In genomic region chr1:193326456-193327145, GRCm38 (mm10) we compare ENCODE assay signal across 10 mouse cellular contexts. TPM values are rescaled to one million over a fixed set of nuclear protein-coding genes. Genes with fewer than 3 reads are reported as not detected.
DNase-seq lines count a peak whose midpoint lies in the region; ATAC-seq and TF ChIP-seq lines count a peak whose summit lies in the region.
"Had no signal": no experiment of that assay in that cellular context is flagged by ENCODE, and none has a peak within 500 bp of the region (broad histone marks: within the 10 kb centered on the region; RNA-seq: fewer than 3 reads in every experiment).

No protein-coding gene starts in this region.

- 0 out of 2 replicates have a peak, but pooled peaks have one; percentile 45 for TF ChIP-seq EP300 in liver, postnatal 0 days (IDR thresholded peaks at IDR 0.05; ENCODE audit: low read depth)

- TF ChIP-seq CTCF in layer of hippocampus, adult 2 months (conservative IDR thresholded peaks at IDR 0.05), result peak; percentile 40
- TF ChIP-seq CTCF in liver, postnatal 0 days (IDR thresholded peaks at IDR 0.05; ENCODE audit: low read depth), result peak; percentile 53

- H3K27me3 ChIP-seq in liver, postnatal 0 days (ENCODE audit: insufficient read depth, low read length), result no peaks in the 10 kb centered on the region
- H3K27me3 ChIP-seq in embryonic facial prominence, embryonic 10.5 days (replicated peaks; ENCODE audit: low read depth, poor library complexity, severe bottlenecking), result 0 out of 2 replicates have a peak, but pooled peaks cover 3% of the 10 kb centered on the region
- H3K27me3 ChIP-seq: hindbrain, embryonic 12.5 days had no signal

- peak overlapping the region; percentile 47 for H3K4me2 ChIP-seq in liver, postnatal 0 days (ENCODE audit: low read depth, low read length)
- H3K4me2 ChIP-seq: hindbrain, embryonic 12.5 days had no signal

- H3K27ac ChIP-seq in layer of hippocampus, adult 2 months, result no peak overlapping the region
- H3K27ac ChIP-seq in brown adipose tissue, adult 24 weeks (replicated peaks; ENCODE audit: low read depth, low read length), result peak overlapping the region; percentile 90
- H3K27ac ChIP-seq in liver, postnatal 0 days (ENCODE audit: low read depth), result peak overlapping the region; percentile 97
- no peak overlapping the region for H3K27ac ChIP-seq in embryonic facial prominence, embryonic 10.5 days (replicated peaks)
- H3K27ac ChIP-seq: forebrain, embryonic 10.5 days; hindbrain, embryonic 12.5 days had no signal

- peaks cover 10% of the 10 kb centered on the region for H3K4me1 ChIP-seq in brown adipose tissue, adult 24 weeks (ENCODE audit: control insufficient read depth, insufficient read depth, insufficient read length, low read length)
- H3K4me1 ChIP-seq in liver, postnatal 0 days (ENCODE audit: insufficient read depth), result peaks cover 8% of the 10 kb centered on the region; the same call in 1 of the 2 replicates
- peaks cover 14% of the 10 kb centered on the region for H3K4me1 ChIP-seq in embryonic facial prominence, embryonic 10.5 days

- 44% methylated on average over 7 of the region's 7 CpGs for WGBS in liver, postnatal 0 days (ENCODE audit: insufficient replicate concordance)
- WGBS in embryonic facial prominence, embryonic 10.5 days, result 73% methylated on average over 7 of the region's 7 CpGs

- DNase-seq in layer of hippocampus, adult 2 months (ENCODE audit: low spot score in 2 of 2), result no peak
- no peak for DNase-seq in layer of hippocampus, postnatal 25 days (ENCODE audit: extremely low spot score in 1 of 2, low spot score in 1 of 2)
- DNase-seq in kidney, adult 9 months, result peak; percentile 95
- DNase-seq in liver, postnatal 0 days, result peak; percentile 76
- DNase-seq in embryonic facial prominence, embryonic 10.5 days (ENCODE audit: low spot score), result no peak
- no peak for DNase-seq in retina, embryonic 14.5 days (ENCODE audit: low spot score)
- DNase-seq: cerebellum, adult 9-11 months had no signal

- peak; percentile 93 for ATAC-seq in liver, postnatal 0 days

- H3K4me3 ChIP-seq in layer of hippocampus, adult 2 months, result no peak overlapping the region
- H3K4me3 ChIP-seq in brown adipose tissue, adult 24 weeks (ENCODE audit: insufficient read depth, low read depth, low read length), result no peak overlapping the region
- 0 out of 2 replicates have a peak overlapping the region, but pooled peaks have one; percentile 9 for H3K4me3 ChIP-seq in liver, postnatal 0 days (ENCODE audit: low read depth, low read length)
- H3K4me3 ChIP-seq in embryonic facial prominence, embryonic 10.5 days, result no peak overlapping the region
- H3K4me3 ChIP-seq: forebrain, embryonic 10.5 days; hindbrain, embryonic 12.5 days had no signal

- no peaks in the 10 kb centered on the region for H3K36me3 ChIP-seq in liver, postnatal 0 days (replicated peaks; ENCODE audit: insufficient read depth, low read length)
- H3K36me3 ChIP-seq in embryonic facial prominence, embryonic 10.5 days (replicated peaks), result no peaks in the 10 kb centered on the region
- H3K36me3 ChIP-seq: forebrain, embryonic 10.5 days; hindbrain, embryonic 12.5 days had no signal

- no peaks in the 10 kb centered on the region for H3K9me3 ChIP-seq in liver, postnatal 0 days (ENCODE audit: low read length)
- no peaks in the 10 kb centered on the region for H3K9me3 ChIP-seq in embryonic facial prominence, embryonic 10.5 days
- H3K9me3 ChIP-seq: forebrain, embryonic 10.5 days; hindbrain, embryonic 12.5 days had no signal

- peak overlapping the region; percentile 55; the same call in 1 of the 2 replicates for H3K9ac ChIP-seq in liver, postnatal 0 days (replicated peaks)
- H3K9ac ChIP-seq: hindbrain, embryonic 12.5 days had no signal

RNA-seq across cellular contexts. Expression of gene Camk1g, which starts 43.5 kb away (rescaled TPM):
- 10 to 100 TPM; 23.6 to 24.4 TPM for total RNA-seq in layer of hippocampus, adult 2 months (2021)
- 10 to 100 TPM; 26.5 to 27.5 TPM for total RNA-seq in layer of hippocampus, postnatal 25 days (2021)
- polyA plus RNA-seq in brown adipose tissue, adult 24 weeks (2012; ENCODE audit: insufficient read depth, insufficient read length, missing spikeins), result not detected in 2 replicates
- 0.15 and 0.24 TPM in 2 replicates for polyA plus RNA-seq in liver, postnatal 0 days (2015; fragmentation: Nextera tagmentation; extraction: Ambion mirVana)
- 15.6 and 17.5 TPM in 2 replicates for polyA plus RNA-seq in embryonic facial prominence, embryonic 10.5 days (2016; fragmentation: Nextera tagmentation; extraction: Ambion mirVana)

RNA-seq across cellular contexts. Expression of gene G0s2, which starts 53.6 kb away (rescaled TPM):
- total RNA-seq in layer of hippocampus, adult 2 months (2021), result 10 to 100 TPM in 1 of 2 experiments, 1 to 10 TPM in 1; 8.5 to 10.0 TPM
- total RNA-seq in layer of hippocampus, postnatal 25 days (2021), result 10 to 100 TPM in 1 of 2 experiments, 1 to 10 TPM in 1; 9.3 to 11.2 TPM
- polyA plus RNA-seq in brown adipose tissue, adult 24 weeks (2012; ENCODE audit: insufficient read depth, insufficient read length, missing spikeins), result 473 and 1,174 TPM in 2 replicates
- polyA plus RNA-seq in liver, postnatal 0 days (2015; fragmentation: Nextera tagmentation; extraction: Ambion mirVana), result 269 and 386 TPM in 2 replicates
- 7.0 and 7.7 TPM in 2 replicates for polyA plus RNA-seq in embryonic facial prominence, embryonic 10.5 days (2016; fragmentation: Nextera tagmentation; extraction: Ambion mirVana)

Comparison
In these comparisons a context has a peak if more than half of its experiments do, and no peak if none do; other contexts are left out.
1. DNase-seq: peak in kidney, adult 9 months (single experiment) and liver, postnatal 0 days (single experiment); none in layer of hippocampus, adult 2 months (0 of 2), layer of hippocampus, postnatal 25 days (0 of 2), embryonic facial prominence, embryonic 10.5 days (single experiment) and retina, embryonic 14.5 days (single experiment).
2. H3K27ac ChIP-seq: peak in brown adipose tissue, adult 24 weeks (single experiment) and liver, postnatal 0 days (single experiment); none in layer of hippocampus, adult 2 months (single experiment) and embryonic facial prominence, embryonic 10.5 days (single experiment).
3. RNA of gene Camk1g, which starts 43.5 kb away (polyA plus RNA-seq): 15.6 to 17.5 TPM in embryonic facial prominence, embryonic 10.5 days; not detected in brown adipose tissue, adult 24 weeks and 0.15 to 0.24 TPM in liver, postnatal 0 days; every median in the first group is over 10 times any median in the second.
4. RNA of gene G0s2, which starts 53.6 kb away (polyA plus RNA-seq): 473 to 1,174 TPM in brown adipose tissue, adult 24 weeks and 269 to 386 TPM in liver, postnatal 0 days; 7.0 to 7.7 TPM in embryonic facial prominence, embryonic 10.5 days; every median in the first group is over 10 times any median in the second.